Mouse (Mus musculus) spleen, postnatal 36 days (tissue): Measurements from ENCODE around the gene Toporsl.

Source experiments
- DNase-seq, 2 experiments: peaks; one replicate each; pipeline ENCODE4 v3.0.0; 2022; ENCODE audit warnings: low spot score in 2 of 2, mixed read lengths in 1 of 2

Gene Toporsl

GRCm38 (mm10) chr4:52595927-52596326 lies at the start of gene Toporsl:
Gene Toporsl, plus strand, starts transcription at chr4:52596274.
- no peak for DNase-seq

GRCm38 (mm10) chr4:52557672-52558071 lies 38.4 kb upstream of the Toporsl start:
- no peak for DNase-seq

- no peak for DNase-seq
Measured at GRCm38 (mm10) chr4:52558080-52558479, 38.0 kb upstream of the Toporsl start.

- no peak for DNase-seq
Measured at GRCm38 (mm10) chr4:52563859-52564258, 32.2 kb upstream of the Toporsl start.

GRCm38 (mm10) chr4:52586194-52586734 lies 9.8 kb upstream of the Toporsl start:
- no peak for DNase-seq

GRCm38 (mm10) chr4:52593821-52594356 lies 2.2 kb upstream of the Toporsl start:
- no peak for DNase-seq

GRCm38 (mm10) chr4:52594632-52595031 lies 1.4 kb upstream of the Toporsl start:
- DNase-seq: no peak

- DNase-seq: no peak
Measured at GRCm38 (mm10) chr4:52598180-52598881, 2.3 kb downstream of the Toporsl start.

GRCm38 (mm10) chr4:52606923-52607322 lies 10.8 kb downstream of the Toporsl start:
- no peak for DNase-seq

GRCm38 (mm10) chr4:52634986-52635385 lies 38.9 kb downstream of the Toporsl start:
- no peak for DNase-seq

GRCm38 (mm10) chr4:52647791-52648190 lies 51.7 kb downstream of the Toporsl start:
- DNase-seq: no peak

GRCm38 (mm10) chr4:52659701-52660100 lies 63.6 kb downstream of the Toporsl start:
- DNase-seq: no peak

GRCm38 (mm10) chr4:52660701-52661117 lies 64.6 kb downstream of the Toporsl start:
- no peak for DNase-seq

GRCm38 (mm10) chr4:52661311-52661710 lies 65.2 kb downstream of the Toporsl start:
- no peak for DNase-seq
